Mouse (Mus musculus): ENCODE measurements at regions not wholly inside any gene's neighbourhood (a gene's known extent, or its start where the extent isn't known, plus 50 kb on each side); places are given as distances from the start of the nearest gene placed in this dataset.
A peak's percentile ranks its signal among the peaks of the same experiment; 100 is the strongest.

DNA sequence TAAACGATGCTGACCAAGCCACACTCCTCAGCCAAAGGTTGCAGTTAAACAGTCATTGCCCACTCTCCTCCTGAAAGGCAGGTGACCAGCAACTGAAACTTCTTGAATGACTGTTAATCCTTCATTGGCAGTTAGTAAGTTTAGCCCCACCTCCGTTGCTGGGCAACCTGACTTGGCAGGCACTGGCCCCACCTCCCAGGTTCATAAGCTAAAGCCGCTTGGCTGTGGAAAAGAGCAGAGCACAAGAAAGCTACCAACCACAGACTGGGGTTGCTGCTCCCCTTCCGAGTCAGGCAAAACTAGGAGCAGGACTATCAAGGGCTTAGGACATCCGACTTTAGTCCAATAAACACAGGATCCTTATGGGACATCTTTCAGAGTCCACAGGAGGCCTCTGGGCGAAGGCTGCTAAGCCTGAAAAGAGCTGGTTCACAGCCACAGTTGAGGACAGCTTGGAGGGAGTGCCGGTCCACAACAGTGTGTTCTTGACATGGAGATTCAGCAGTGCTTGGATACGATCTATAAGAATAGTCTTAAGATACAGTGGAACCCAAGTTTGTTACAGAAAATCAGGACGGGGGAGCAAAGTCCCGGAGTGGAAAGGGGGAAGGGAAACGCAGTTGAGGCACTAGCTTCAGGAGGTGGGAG, 67.7 kb upstream of the Kcnma1 start:
- DNase-seq (ENCODE audit: low read depth): peak; percentile 55

DNA sequence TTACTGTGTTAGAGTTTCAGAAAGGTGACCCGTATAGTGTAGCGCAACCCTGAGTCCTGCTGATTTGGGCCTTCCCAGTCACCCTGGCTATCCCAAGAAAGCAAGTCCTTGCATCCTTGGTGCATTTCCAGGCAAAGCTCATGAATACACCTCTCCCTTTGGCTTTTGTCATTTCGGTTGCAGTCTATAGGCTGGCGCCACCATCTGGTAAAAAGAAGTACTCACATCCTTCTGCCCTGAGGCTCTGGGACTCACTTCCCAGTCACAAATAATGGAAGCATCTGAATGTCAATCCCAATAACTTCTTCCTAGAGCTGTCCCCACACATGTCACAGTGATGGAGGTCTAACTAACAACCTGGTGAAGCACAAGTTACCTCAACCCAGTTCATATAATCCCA, 54.4 kb upstream of the Kcnma1 start:
- DNase-seq (ENCODE audit: low read depth): no peak

DNA sequence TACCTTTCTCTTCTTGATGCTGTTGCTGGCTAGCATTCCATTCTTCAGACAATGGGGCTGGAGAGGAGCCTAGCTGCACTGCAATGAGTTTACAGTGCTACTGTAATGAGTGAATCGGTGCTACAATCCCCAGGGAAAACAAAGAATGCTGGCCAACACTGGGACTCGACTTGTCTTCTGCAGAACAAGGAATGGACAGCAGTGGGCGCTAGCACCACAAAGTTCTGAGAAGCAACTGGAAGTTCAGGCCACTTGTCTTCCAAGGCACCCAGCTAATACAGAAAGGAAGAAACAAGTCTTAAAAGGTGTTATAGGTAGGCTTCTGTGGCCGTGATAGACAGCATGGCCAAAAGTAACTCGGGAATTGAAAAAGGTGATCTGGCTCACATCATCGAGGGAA, 53.4 kb upstream of the Kcnma1 start:
- peak; percentile 64 for DNase-seq (ENCODE audit: low read depth)

DNA sequence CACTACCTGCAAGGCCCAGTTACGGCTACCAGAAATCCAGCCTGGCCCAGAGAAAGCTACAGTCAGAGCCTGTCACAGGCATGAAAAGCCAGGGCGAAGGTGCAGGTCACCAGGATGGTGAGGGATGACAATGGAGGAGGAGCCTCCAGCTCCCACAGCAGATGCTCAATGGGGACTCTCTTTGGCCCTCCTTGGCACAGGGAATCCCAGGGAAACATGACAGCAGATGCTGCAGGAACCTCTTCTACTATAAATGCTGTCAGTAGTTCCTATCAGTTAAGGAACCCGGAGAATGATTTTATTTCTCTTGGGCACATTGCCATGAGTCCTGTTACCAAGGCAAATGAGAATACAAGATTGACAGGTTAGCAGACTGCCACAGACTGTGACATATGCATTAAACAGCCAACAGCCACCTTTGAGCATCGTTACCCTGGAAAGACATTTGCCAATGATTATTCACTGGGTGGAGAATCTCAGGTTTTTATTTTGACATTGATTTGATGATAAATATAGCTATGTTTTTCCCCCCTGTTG, 51.0 kb upstream of the Kcnma1 start:
- DNase-seq (ENCODE audit: low read depth): no peak
